Mouse (Mus musculus): Measurements from ENCODE around the gene 2810004N23Rik.

- TF ChIP-seq CTCF (IDR thresholded peaks at IDR 0.05; ENCODE audit: low read depth, low read length), result no peak
- TF ChIP-seq POLR2A (IDR thresholded peaks at IDR 0.05; ENCODE audit: extremely low read depth, insufficient read depth, low read length), result no peak
Measured at GRCm38 (mm10) chr8:124795781-124796488, 67.0 kb downstream of the 2810004N23Rik start.
